Mouse (Mus musculus) neural tube, embryonic 11.5 days (tissue): ENCODE data around the gene Olfr1183. TPM values are rescaled to one million over a fixed set of nuclear protein-coding genes. Genes with fewer than 3 reads are reported as not detected.

Source experiments
- polyA plus RNA-seq: library from polyadenylated mRNA; unstranded; fragments of >200 nt; fragmentation: Nextera tagmentation; extraction: Ambion mirVana; gene quantifications from 2 replicates; pipeline ENCODE4 v1.2.1, GENCODE M21; 2014

Olfr1183 gene
- polyA plus RNA-seq, 1 experiment from 2014 or later = not detected

Other genes with a start within 250 kb of the Olfr1183 start
- not detected in 2 replicates for gene Olfr1170, start 226.5 kb upstream of the Olfr1183 start, polyA plus RNA-seq
- not detected in 2 replicates for gene Olfr1173, start 175.0 kb upstream of the Olfr1183 start, polyA plus RNA-seq
- gene Olfr1174-ps, start 139.7 kb upstream of the Olfr1183 start, polyA plus RNA-seq = not detected in 2 replicates
- not detected in 2 replicates for gene Olfr1175-ps, start 127.7 kb upstream of the Olfr1183 start, polyA plus RNA-seq
- gene Olfr1176, start 118.1 kb upstream of the Olfr1183 start, polyA plus RNA-seq = not detected in 2 replicates
- not detected in 2 replicates for gene Olfr1177-ps, start 108.4 kb upstream of the Olfr1183 start, polyA plus RNA-seq
- gene Olfr1178, start 67.8 kb upstream of the Olfr1183 start, polyA plus RNA-seq = not detected in 2 replicates
- gene Olfr1179, start 48.4 kb upstream of the Olfr1183 start, polyA plus RNA-seq = not detected in 2 replicates
- gene Olfr1180, start 35.7 kb upstream of the Olfr1183 start, polyA plus RNA-seq = not detected in 2 replicates
- gene Olfr1181, start 28.7 kb upstream of the Olfr1183 start, polyA plus RNA-seq = not detected in 2 replicates
- gene Gm13757, start 5.7 kb upstream of the Olfr1183 start, polyA plus RNA-seq = not detected in 2 replicates
- not detected in 2 replicates for gene Olfr1184, start 28.7 kb downstream of the Olfr1183 start, polyA plus RNA-seq
- not detected in 2 replicates for gene Olfr1185-ps1, start 38.5 kb downstream of the Olfr1183 start, polyA plus RNA-seq
- not detected in 2 replicates for gene Olfr1186, start 63.7 kb downstream of the Olfr1183 start, polyA plus RNA-seq
- gene Olfr1188, start 102.1 kb downstream of the Olfr1183 start, polyA plus RNA-seq = not detected in 2 replicates
- not detected in 2 replicates for gene Olfr1189, start 131.6 kb downstream of the Olfr1183 start, polyA plus RNA-seq
- gene Olfr1191-ps1, start 185.7 kb downstream of the Olfr1183 start, polyA plus RNA-seq = not detected in 2 replicates
- not detected in 2 replicates for gene Olfr1192-ps1, start 193.6 kb downstream of the Olfr1183 start, polyA plus RNA-seq
- not detected in 2 replicates for gene Olfr1193, start 220.8 kb downstream of the Olfr1183 start, polyA plus RNA-seq
- not detected in 2 replicates for gene Olfr1195, start 234.3 kb downstream of the Olfr1183 start, polyA plus RNA-seq
- not detected in 2 replicates for gene Olfr1196, start 249.7 kb downstream of the Olfr1183 start, polyA plus RNA-seq